Mouse (Mus musculus): ENCODE measurements at regions not wholly inside any gene's neighbourhood (a gene's known extent, or its start where the extent isn't known, plus 50 kb on each side); places are given as distances from the start of the nearest gene placed in this dataset.

GRCm38 (mm10) chr3:132015205-132015604, 69.9 kb upstream of the Dkk2 start:
- TF ChIP-seq POLR2A (IDR thresholded peaks at IDR 0.05; ENCODE audit: low read depth, low read length) (no peak), CTCF (conservative IDR thresholded peaks at IDR 0.05; ENCODE audit: insufficient read depth, insufficient read length, low read depth, low read length) (no peak)

Measured in kidney, adult 2 months (tissue).